Mouse (Mus musculus): ENCODE measurements around the gene Bcl2l1. TPM values are rescaled to one million over a fixed set of nuclear protein-coding genes. Genes with fewer than 3 reads are reported as not detected.
A peak's percentile ranks its signal among the peaks of the same experiment; 100 is the strongest.

Gene Bcl2l1
- total RNA-seq, 2 experiments from 2014 or later, result 76.9 to 80.9 TPM

GRCm38 (mm10) chr2:152742435-152742834 lies 89.1 kb downstream of the Bcl2l1 start:
- ATAC-seq (replicated peaks; ENCODE audit: low FRiP score, poor library complexity, severe bottlenecking), result peak; percentile 63; the same call in 1 of the 2 replicates

DNA sequence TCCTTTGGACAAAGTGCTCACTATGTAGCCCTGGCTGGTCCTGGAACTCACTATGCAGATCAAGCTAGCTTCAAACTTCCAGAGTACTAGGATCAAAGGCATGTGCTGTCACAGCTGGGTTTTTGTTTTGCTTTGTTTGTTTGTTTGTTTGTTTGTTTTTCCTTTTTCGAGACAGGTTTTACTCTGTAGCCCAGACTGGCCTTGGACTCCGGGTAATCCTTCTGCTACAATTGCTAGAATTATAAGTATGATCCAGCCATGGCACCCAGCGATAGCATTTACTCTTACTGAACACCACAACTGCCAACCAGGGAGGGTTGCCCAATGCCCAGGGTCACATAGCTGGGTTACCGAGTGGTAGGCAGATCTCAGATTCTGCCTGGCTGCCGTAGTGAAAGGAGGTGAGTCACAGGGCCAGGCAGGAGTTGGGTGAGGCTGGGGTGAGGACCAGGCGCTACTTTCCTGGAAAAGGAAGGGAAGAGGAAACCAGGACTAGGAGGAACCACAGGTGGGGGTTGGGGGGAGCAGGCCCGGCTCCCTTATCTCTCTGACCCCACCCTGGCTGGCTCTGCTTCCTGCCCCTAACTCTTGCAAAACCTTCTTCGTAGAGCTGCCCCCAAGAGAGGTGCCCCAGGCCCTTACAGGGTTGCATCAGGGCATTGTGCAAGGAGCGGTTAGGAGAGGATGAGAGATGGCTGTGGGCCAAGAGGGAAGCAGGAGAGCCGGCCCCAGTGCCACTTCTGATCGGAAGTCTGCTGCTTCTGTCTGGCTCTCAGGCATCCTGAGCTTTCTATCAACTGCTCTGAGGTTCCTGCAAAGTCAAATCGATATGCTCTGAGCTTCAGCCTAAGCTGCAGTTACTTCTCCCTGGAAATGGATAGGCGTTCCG lies 90.1 kb downstream of the Bcl2l1 start:
- ATAC-seq (replicated peaks; ENCODE audit: low FRiP score, poor library complexity, severe bottlenecking), result no peak

- ATAC-seq (replicated peaks; ENCODE audit: low FRiP score, poor library complexity, severe bottlenecking), result no peak
These were observed 91.0 kb downstream of the Bcl2l1 start for GRCm38 (mm10) chr2:152740490-152740889.

GRCm38 (mm10) chr2:152739842-152740260 lies 91.7 kb downstream of the Bcl2l1 start:
- no peak for ATAC-seq (replicated peaks; ENCODE audit: low FRiP score, poor library complexity, severe bottlenecking)

- ATAC-seq (replicated peaks; ENCODE audit: low FRiP score, poor library complexity, severe bottlenecking), result no peak
These were observed 92.3 kb downstream of the Bcl2l1 start for GRCm38 (mm10) chr2:152739031-152739841.

- no peak for ATAC-seq (replicated peaks; ENCODE audit: low FRiP score, poor library complexity, severe bottlenecking)
These were observed 93.2 kb downstream of the Bcl2l1 start for GRCm38 (mm10) chr2:152738341-152738740.

DNA sequence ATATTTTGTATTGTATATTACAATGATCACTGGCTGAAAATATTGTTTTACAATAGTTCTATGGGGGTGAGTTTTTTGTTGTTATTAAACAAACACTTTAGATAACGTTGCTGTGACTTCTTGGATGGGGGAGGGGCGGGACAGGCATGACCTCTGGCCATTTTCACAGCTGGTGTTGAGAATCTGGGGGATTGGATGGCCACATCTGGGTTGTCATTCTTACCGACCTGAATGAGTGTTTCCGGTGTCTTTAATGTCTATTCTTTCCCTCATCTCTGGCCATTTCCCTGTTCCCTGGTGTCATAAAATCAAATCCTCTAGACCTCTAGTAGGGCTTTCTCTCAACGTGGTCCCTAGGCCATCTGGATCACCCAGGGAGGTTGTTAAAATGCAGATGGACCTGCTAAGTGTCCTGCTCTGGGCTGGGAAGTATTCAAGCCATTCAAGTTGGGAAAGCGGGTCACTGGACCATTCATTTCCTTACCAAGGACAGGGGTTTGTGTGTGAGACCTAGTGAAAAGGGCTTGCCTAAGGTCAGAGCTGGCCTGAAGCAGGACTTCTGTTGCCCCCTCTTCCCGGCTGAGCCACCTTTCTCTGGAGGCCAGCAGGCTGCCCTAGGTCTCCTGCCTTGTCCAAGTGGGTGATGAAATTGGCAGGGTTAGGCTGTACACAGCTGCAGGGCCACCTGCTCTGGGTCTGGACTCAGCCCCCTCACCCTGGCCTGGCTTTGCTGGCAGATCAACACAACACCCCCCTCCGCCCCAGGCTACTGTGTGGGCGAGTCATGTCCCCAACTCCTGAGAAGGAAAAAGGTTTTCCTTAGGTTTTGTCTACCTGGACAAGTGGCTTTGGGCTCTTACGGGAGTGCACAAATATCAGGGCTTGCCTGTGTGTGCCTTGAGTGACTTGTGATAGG lies 94.0 kb downstream of the Bcl2l1 start:
- no peak for ATAC-seq (replicated peaks; ENCODE audit: low FRiP score, poor library complexity, severe bottlenecking)

- ATAC-seq (replicated peaks; ENCODE audit: low FRiP score, poor library complexity, severe bottlenecking), result no peak
These were observed 94.8 kb downstream of the Bcl2l1 start for GRCm38 (mm10) chr2:152736748-152737147.

- ATAC-seq (replicated peaks; ENCODE audit: low FRiP score, poor library complexity, severe bottlenecking), result peak; percentile 60; the same call in 1 of the 2 replicates
These were observed 95.4 kb downstream of the Bcl2l1 start, which contains the start of gene Id1 for GRCm38 (mm10) chr2:152736090-152736601. Id1 (plus strand) TSS chr2:152736251.

GRCm38 (mm10) chr2:152734984-152735383 lies 96.5 kb downstream of the Bcl2l1 start:
- no peak for ATAC-seq (replicated peaks; ENCODE audit: low FRiP score, poor library complexity, severe bottlenecking)

DNA sequence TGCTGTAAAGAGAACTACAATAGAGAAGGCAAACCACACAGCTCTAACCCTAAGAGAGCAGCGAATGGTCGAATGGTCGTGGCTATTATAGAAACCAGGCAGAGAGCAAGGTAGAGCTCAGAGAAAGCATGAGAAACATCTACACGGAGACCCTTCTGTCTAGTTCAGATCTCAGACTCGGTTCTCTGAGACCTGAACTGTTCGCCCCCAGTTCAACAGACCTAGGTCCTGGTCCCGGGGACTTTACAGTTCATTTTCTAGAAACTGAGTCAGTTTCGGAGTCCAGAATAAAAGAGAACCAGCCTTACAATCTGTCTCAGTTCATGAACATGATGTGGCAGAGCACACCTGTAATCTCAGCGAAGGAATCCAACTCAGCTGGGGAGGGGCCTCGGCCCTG lies 97.0 kb downstream of the Bcl2l1 start:
- ATAC-seq (replicated peaks; ENCODE audit: low FRiP score, poor library complexity, severe bottlenecking), result no peak

DNA sequence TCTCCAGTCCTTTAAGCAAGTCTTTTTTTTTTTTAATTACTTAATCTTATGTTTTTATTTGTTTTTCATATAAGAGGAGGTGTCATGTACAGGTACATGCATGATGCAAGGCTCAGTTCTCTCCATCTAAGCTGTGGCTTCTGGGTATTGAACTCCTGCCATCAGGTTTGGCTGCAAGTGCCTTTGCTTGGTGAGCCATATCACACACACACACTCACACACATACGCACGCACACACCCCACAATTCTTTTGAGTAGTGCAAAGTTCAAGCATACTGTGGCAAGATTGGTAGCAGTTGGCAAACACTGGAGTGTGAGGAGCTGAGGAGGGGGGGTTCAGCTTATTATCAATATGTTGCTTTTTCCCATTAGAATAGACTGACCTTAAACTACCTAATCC lies 98.3 kb downstream of the Bcl2l1 start:
- ATAC-seq (replicated peaks; ENCODE audit: low FRiP score, poor library complexity, severe bottlenecking), result no peak

Other genes starting within 250 kb of the Bcl2l1 start
- gene Defb45, start 232.3 kb downstream of the Bcl2l1 start, total RNA-seq (2015; ENCODE audit: low replicate concordance), result not detected in 2 replicates
- gene Defb45, start 232.3 kb downstream of the Bcl2l1 start, total RNA-seq (2017; ENCODE audit: low replicate concordance), result not detected in 2 replicates
- not detected in 2 replicates for gene Defb36, start 227.4 kb downstream of the Bcl2l1 start, total RNA-seq (2015; ENCODE audit: low replicate concordance)
- not detected in 2 replicates for gene Defb36, start 227.4 kb downstream of the Bcl2l1 start, total RNA-seq (2017; ENCODE audit: low replicate concordance)
- gene Defb25, start 208.7 kb downstream of the Bcl2l1 start, total RNA-seq (2015; ENCODE audit: low replicate concordance), result not detected in 2 replicates
- gene Defb25, start 208.7 kb downstream of the Bcl2l1 start, total RNA-seq (2017; ENCODE audit: low replicate concordance), result not detected in 2 replicates
- 2.9 TPM in 1 of 2 replicates, not detected in the other for gene Rem1, start 204.8 kb downstream of the Bcl2l1 start, total RNA-seq (2015; ENCODE audit: low replicate concordance)
- not detected in 2 replicates for gene Rem1, start 204.8 kb downstream of the Bcl2l1 start, total RNA-seq (2017; ENCODE audit: low replicate concordance)
- gene H13, start 162.3 kb downstream of the Bcl2l1 start, total RNA-seq (2015; ENCODE audit: low replicate concordance), result 17.7 and 24.7 TPM in 2 replicates
- gene H13, start 162.3 kb downstream of the Bcl2l1 start, total RNA-seq (2017; ENCODE audit: low replicate concordance), result 11.6 and 13.2 TPM in 2 replicates
- gene Mcts2, start 144.7 kb downstream of the Bcl2l1 start, total RNA-seq (2015; ENCODE audit: low replicate concordance), result not detected in 2 replicates
- 1.7 TPM in 1 of 2 replicates, not detected in the other for gene Mcts2, start 144.7 kb downstream of the Bcl2l1 start, total RNA-seq (2017; ENCODE audit: low replicate concordance)
- 1.3 and 17.3 TPM in 2 replicates for gene Id1, start 95.5 kb downstream of the Bcl2l1 start, total RNA-seq (2015; ENCODE audit: low replicate concordance)
- gene Id1, start 95.5 kb downstream of the Bcl2l1 start, total RNA-seq (2017; ENCODE audit: low replicate concordance), result 1.6 and 2.6 TPM in 2 replicates
- gene Cox4i2, start 77.6 kb downstream of the Bcl2l1 start, total RNA-seq (2015; ENCODE audit: low replicate concordance), result 1.8 TPM in 1 of 2 replicates, not detected in the other
- gene Cox4i2, start 77.6 kb downstream of the Bcl2l1 start, total RNA-seq (2017; ENCODE audit: low replicate concordance), result not detected in 2 replicates
- 326 and 338 TPM in 2 replicates for gene Tpx2, start 16.2 kb upstream of the Bcl2l1 start, total RNA-seq (2015; ENCODE audit: low replicate concordance)
- gene Tpx2, start 16.2 kb upstream of the Bcl2l1 start, total RNA-seq (2017; ENCODE audit: low replicate concordance), result 393 and 412 TPM in 2 replicates
- not detected in 2 replicates for gene Mylk2, start 79.6 kb upstream of the Bcl2l1 start, total RNA-seq (2015; ENCODE audit: low replicate concordance)
- gene Mylk2, start 79.6 kb upstream of the Bcl2l1 start, total RNA-seq (2017; ENCODE audit: low replicate concordance), result not detected in 2 replicates
- gene Foxs1, start 101.5 kb upstream of the Bcl2l1 start, total RNA-seq (2015; ENCODE audit: low replicate concordance), result not detected in 2 replicates
- gene Foxs1, start 101.5 kb upstream of the Bcl2l1 start, total RNA-seq (2017; ENCODE audit: low replicate concordance), result not detected in 2 replicates
- gene Dusp15, start 120.0 kb upstream of the Bcl2l1 start, total RNA-seq (2015; ENCODE audit: low replicate concordance), result not detected in 2 replicates
- gene Dusp15, start 120.0 kb upstream of the Bcl2l1 start, total RNA-seq (2017; ENCODE audit: low replicate concordance), result not detected in 2 replicates
- not detected in 2 replicates for gene Ttll9, start 130.8 kb upstream of the Bcl2l1 start, total RNA-seq (2015; ENCODE audit: low replicate concordance)
- gene Ttll9, start 130.8 kb upstream of the Bcl2l1 start, total RNA-seq (2017; ENCODE audit: low replicate concordance), result not detected in 2 replicates
- 8.8 and 13.3 TPM in 2 replicates for gene Pdrg1, start 183.7 kb upstream of the Bcl2l1 start, total RNA-seq (2015; ENCODE audit: low replicate concordance)
- 4.2 and 31.2 TPM in 2 replicates for gene Pdrg1, start 183.7 kb upstream of the Bcl2l1 start, total RNA-seq (2017; ENCODE audit: low replicate concordance)
- not detected in 2 replicates for gene Xkr7, start 200.1 kb upstream of the Bcl2l1 start, total RNA-seq (2015; ENCODE audit: low replicate concordance)
- gene Xkr7, start 200.1 kb upstream of the Bcl2l1 start, total RNA-seq (2017; ENCODE audit: low replicate concordance), result not detected in 2 replicates
- gene Ccm2l, start 234.2 kb upstream of the Bcl2l1 start, total RNA-seq (2015; ENCODE audit: low replicate concordance), result 0.72 TPM in 1 of 2 replicates, not detected in the other
- gene Ccm2l, start 234.2 kb upstream of the Bcl2l1 start, total RNA-seq (2017; ENCODE audit: low replicate concordance), result not detected in 2 replicates